Mouse (Mus musculus) neural tube, embryonic 13.5 days (tissue): ENCODE results near the gene Fam241a. TPM values are rescaled to one million over a fixed set of nuclear protein-coding genes. Genes with fewer than 3 reads are reported as not detected.

Experiments
- ATAC-seq: fragments of 200-750 bp; cut with Nextera tagmentation; 2 replicates; pipeline ENCODE4 v1.8.0; 2017; ENCODE audit warnings: low read depth, mild to moderate bottlenecking, moderate TSS enrichment, moderate library complexity
- H3K27ac ChIP-seq: fragments of 300-500 bp; sonication (generic); replicated peaks from 2 replicates; pipeline ENCODE4 v1.5.1; 2015; ENCODE audit warnings: moderate library complexity, mild to moderate bottlenecking, inconsistent platforms
- H3K27me3 ChIP-seq: fragments of 300-500 bp; sonication (generic); 2 replicates; pipeline ENCODE4 v1.6.1; 2015; ENCODE audit warnings: mild to moderate bottlenecking, inconsistent platforms
- H3K36me3 ChIP-seq: fragments of 300-500 bp; sonication (generic); 2 replicates; pipeline ENCODE4 v1.6.1; 2015; ENCODE audit warnings: mild to moderate bottlenecking, inconsistent platforms
- H3K4me1 ChIP-seq: fragments of 300-500 bp; sonication (generic); replicated peaks from 2 replicates; pipeline ENCODE4 v1.6.1; 2015; ENCODE audit warnings: inconsistent platforms
- H3K4me2 ChIP-seq: fragments of 300-500 bp; sonication (generic); 2 replicates; pipeline ENCODE4 v1.6.1; 2015; ENCODE audit warnings: inconsistent platforms, mild to moderate bottlenecking, moderate library complexity
- H3K4me3 ChIP-seq: fragments of 300-500 bp; sonication (generic); 2 replicates; pipeline ENCODE4 v1.5.1; 2015; ENCODE audit warnings: mild to moderate bottlenecking, inconsistent platforms
- H3K9ac ChIP-seq: fragments of 300-500 bp; sonication (generic); 2 replicates; pipeline ENCODE4 v1.6.1; 2015; ENCODE audit warnings: moderate library complexity, mild to moderate bottlenecking, inconsistent platforms
- H3K9me3 ChIP-seq: fragments of 300-500 bp; sonication (generic); 2 replicates; pipeline ENCODE4 v1.6.1; 2016; ENCODE audit warnings: inconsistent platforms
- WGBS: fragments of 180-500 bp; shearing (Covaris S2); methylation state at CpG from one replicate; pipeline ENCODE4 v1.1.7; 2015; 5-methylcytosine and 5-hydroxymethylcytosine counted together
- polyA plus RNA-seq: library from polyadenylated mRNA; unstranded; fragments of >200 nt; fragmentation: Nextera tagmentation; extraction: Ambion mirVana; gene quantifications from 2 replicates; pipeline ENCODE4 v1.2.1, GENCODE M21; 2015

The Fam241a gene
- polyA plus RNA-seq, result 7.2 and 8.4 TPM in 2 replicates

- under 1% methylated on average over 62 of the region's 94 CpGs for WGBS
Observed at GRCm38 (mm10) chr3:127895792-127896541, at the start of gene Fam241a. Fam241a (minus strand) TSS chr3:127896324.

DNA sequence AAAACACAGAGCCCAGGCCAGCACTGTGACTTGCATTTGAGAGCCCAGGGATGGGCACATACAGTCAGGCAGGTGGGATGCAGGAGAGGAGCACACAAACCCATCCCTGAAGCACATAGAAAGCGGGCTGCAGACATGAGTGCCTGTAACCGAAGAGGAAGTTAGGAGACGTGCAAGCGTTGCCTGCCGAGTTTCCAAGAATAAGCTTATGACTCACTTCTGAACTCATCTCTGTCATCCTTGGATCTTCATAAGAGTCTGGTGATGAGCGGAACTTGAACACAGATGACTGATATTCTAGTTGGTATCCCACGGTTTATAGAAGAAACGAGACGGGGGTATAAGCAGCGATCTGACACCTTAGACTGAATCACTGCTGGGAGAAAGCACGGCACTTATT is 36.3 kb upstream of the Fam241a start:
- WGBS, result 95% methylated on average over 11 of the region's 11 CpGs
- no peak overlapping the region for H3K9ac ChIP-seq

More at GRCm38 (mm10) chr3:127895792-127896541, at the start of gene Fam241a:
- Histone ChIP-seq H3K4me1 (no peaks in the 10 kb centered on the region; the same call in 1 of the 2 replicates), H3K9ac (peak within 1 kb of the TSS; percentile 75), H3K9me3 (no peaks in the 10 kb centered on the region), H3K27me3 (peaks cover 14% of the 10 kb centered on the region; the same call in 1 of the 2 replicates), H3K36me3 (no peaks in the 10 kb centered on the region), H3K4me3 (peak within 1 kb of the TSS; percentile 78), H3K27ac (peak within 1 kb of the TSS; percentile 59; the same call in 1 of the 2 replicates), H3K4me2 (peak within 1 kb of the TSS; percentile 76)
- peak; percentile 97 for ATAC-seq

GRCm38 (mm10) chr3:127930326-127931012 is 34.3 kb upstream of the Fam241a start:
- H3K9ac ChIP-seq, result no peak overlapping the region
- no peak overlapping the region for H3K4me3 ChIP-seq
- no peaks in the 10 kb centered on the region for H3K36me3 ChIP-seq
- no peak for ATAC-seq
- H3K4me2 ChIP-seq, result no peak overlapping the region
- H3K27ac ChIP-seq, result no peak overlapping the region
- H3K4me1 ChIP-seq, result no peaks in the 10 kb centered on the region
- no peaks in the 10 kb centered on the region for H3K9me3 ChIP-seq
- WGBS, result 86% methylated on average over 9 of the region's 9 CpGs
- H3K27me3 ChIP-seq, result no peaks in the 10 kb centered on the region

More for the DNA sequence above, 36.3 kb upstream of the Fam241a start:
- no peak overlapping the region for H3K27ac ChIP-seq
- H3K4me3 ChIP-seq, result no peak overlapping the region
- no peak overlapping the region for H3K4me2 ChIP-seq
- no peaks in the 10 kb centered on the region for H3K36me3 ChIP-seq
- no peaks in the 10 kb centered on the region for H3K27me3 ChIP-seq
- H3K9me3 ChIP-seq, result no peaks in the 10 kb centered on the region
- no peaks in the 10 kb centered on the region for H3K4me1 ChIP-seq
- no peak for ATAC-seq

DNA sequence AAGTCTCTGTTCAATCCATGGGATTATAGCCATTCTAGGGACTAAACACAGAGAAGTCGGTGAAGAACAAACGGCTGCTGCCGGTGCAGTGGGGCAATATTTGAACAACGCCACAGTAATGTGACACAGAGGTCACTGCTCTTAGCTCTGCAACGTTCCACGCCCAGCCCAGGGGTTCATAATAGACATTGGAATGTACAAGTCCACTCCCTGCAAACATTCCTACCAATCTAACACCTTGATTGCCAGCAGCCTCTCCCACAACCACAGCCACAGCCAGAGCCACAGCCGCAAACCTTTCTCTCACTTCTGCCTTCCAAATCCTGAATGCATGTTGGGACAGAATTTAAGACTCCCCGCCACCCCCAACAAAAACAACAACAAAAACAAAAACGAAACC is 33.8 kb upstream of the Fam241a start:
- WGBS, result 84% methylated on average over 9 of the region's 9 CpGs
- Histone ChIP-seq H3K4me3 (no peak overlapping the region), H3K9ac (no peak overlapping the region), H3K4me2 (no peak overlapping the region), H3K36me3 (no peaks in the 10 kb centered on the region), H3K4me1 (no peaks in the 10 kb centered on the region), H3K27me3 (no peaks in the 10 kb centered on the region), H3K9me3 (no peaks in the 10 kb centered on the region), H3K27ac (no peak overlapping the region)
- no peak for ATAC-seq

DNA sequence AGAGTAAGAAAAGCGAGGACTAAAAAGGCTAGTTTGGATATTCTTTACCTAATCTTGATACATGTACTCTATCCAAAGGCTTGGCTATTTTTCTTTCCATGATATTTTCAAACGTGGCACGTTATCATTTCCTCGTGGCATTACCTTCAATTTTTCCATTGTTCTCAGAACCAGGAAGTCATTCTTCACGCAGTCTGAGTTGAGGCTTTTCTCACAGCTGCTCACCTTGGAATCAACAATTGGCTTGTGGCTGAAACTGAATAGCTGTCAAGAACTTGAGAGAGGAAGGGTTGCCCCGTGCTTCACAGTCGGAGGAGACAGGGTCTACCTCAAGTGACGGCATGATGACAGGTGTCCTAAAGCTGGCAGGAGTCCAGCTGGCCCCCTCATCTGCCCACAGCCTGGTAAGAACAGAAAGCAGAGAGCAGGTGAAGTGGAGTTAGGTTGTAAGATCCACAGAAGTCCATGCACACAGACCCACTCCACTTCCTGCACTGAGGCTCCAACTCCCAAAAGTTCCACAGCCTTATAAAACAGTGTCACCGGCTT is 30.6 kb upstream of the Fam241a start:
- Histone ChIP-seq H3K27ac (no peak overlapping the region), H3K36me3 (no peaks in the 10 kb centered on the region), H3K27me3 (no peaks in the 10 kb centered on the region), H3K4me3 (no peak overlapping the region), H3K9ac (no peak overlapping the region), H3K4me1 (no peaks in the 10 kb centered on the region), H3K9me3 (no peaks in the 10 kb centered on the region), H3K4me2 (no peak overlapping the region)
- 77% methylated on average over 9 of the region's 9 CpGs for WGBS
- no peak for ATAC-seq

GRCm38 (mm10) chr3:127924464-127924863 is 28.3 kb upstream of the Fam241a start:
- H3K4me2 ChIP-seq, result no peak overlapping the region
- H3K27ac ChIP-seq, result no peak overlapping the region
- no peak overlapping the region for H3K4me3 ChIP-seq
- H3K9me3 ChIP-seq, result no peaks in the 10 kb centered on the region
- H3K36me3 ChIP-seq, result no peaks in the 10 kb centered on the region
- H3K4me1 ChIP-seq, result no peaks in the 10 kb centered on the region
- no peak for ATAC-seq
- 72% methylated on average over 2 of the region's 2 CpGs for WGBS
- no peak overlapping the region for H3K9ac ChIP-seq
- H3K27me3 ChIP-seq, result no peaks in the 10 kb centered on the region

DNA sequence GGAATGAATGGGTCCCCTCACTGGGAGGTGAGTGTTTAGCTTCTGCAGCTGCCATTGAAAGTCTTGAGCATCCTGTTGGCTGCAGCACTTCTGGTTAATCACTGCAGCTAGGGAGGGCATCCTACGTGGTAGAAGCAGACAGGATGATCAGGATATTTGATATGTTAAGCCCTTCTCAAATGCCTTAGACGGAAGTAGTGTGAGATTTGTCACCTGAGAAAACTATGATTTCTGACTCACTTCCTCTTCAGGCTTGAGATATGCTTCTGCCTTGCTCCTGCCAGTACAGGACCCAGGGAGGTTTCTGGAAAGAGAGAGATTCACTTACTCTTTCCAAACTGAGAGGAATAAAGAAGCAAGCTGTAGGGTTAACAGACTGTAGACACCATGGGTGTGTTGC is 27.1 kb upstream of the Fam241a start:
- 74% methylated on average over 2 of the region's 2 CpGs for WGBS
- no peak for ATAC-seq

GRCm38 (mm10) chr3:127922125-127922524 is 26.0 kb upstream of the Fam241a start:
- Histone ChIP-seq H3K27me3 (no peaks in the 10 kb centered on the region), H3K9me3 (no peaks in the 10 kb centered on the region), H3K27ac (no peak overlapping the region), H3K36me3 (no peaks in the 10 kb centered on the region), H3K9ac (no peak overlapping the region), H3K4me1 (no peaks in the 10 kb centered on the region), H3K4me2 (no peak overlapping the region), H3K4me3 (no peak overlapping the region)
- ATAC-seq, result no peak
- WGBS, result 87% methylated on average over 5 of the region's 5 CpGs

More for the DNA sequence above, 27.1 kb upstream of the Fam241a start:
- no peak overlapping the region for H3K4me3 ChIP-seq
- no peaks in the 10 kb centered on the region for H3K4me1 ChIP-seq
- no peaks in the 10 kb centered on the region for H3K27me3 ChIP-seq
- no peaks in the 10 kb centered on the region for H3K36me3 ChIP-seq
- no peak overlapping the region for H3K9ac ChIP-seq
- no peak overlapping the region for H3K4me2 ChIP-seq
- no peaks in the 10 kb centered on the region for H3K9me3 ChIP-seq
- no peak overlapping the region for H3K27ac ChIP-seq

GRCm38 (mm10) chr3:127917999-127918661 is 22.0 kb upstream of the Fam241a start:
- no peak overlapping the region for H3K9ac ChIP-seq
- H3K4me2 ChIP-seq, result no peak overlapping the region
- no peaks in the 10 kb centered on the region for H3K4me1 ChIP-seq
- WGBS, result 83% methylated on average over 9 of the region's 9 CpGs
- H3K4me3 ChIP-seq, result no peak overlapping the region
- no peak overlapping the region for H3K27ac ChIP-seq
- no peaks in the 10 kb centered on the region for H3K27me3 ChIP-seq
- no peak for ATAC-seq
- H3K36me3 ChIP-seq, result no peaks in the 10 kb centered on the region
- no peaks in the 10 kb centered on the region for H3K9me3 ChIP-seq

GRCm38 (mm10) chr3:127917549-127917948 is 21.4 kb upstream of the Fam241a start:
- Histone ChIP-seq H3K36me3 (no peaks in the 10 kb centered on the region), H3K4me1 (no peaks in the 10 kb centered on the region), H3K27ac (no peak overlapping the region), H3K4me3 (no peak overlapping the region), H3K27me3 (no peaks in the 10 kb centered on the region), H3K9me3 (no peaks in the 10 kb centered on the region), H3K4me2 (no peak overlapping the region), H3K9ac (no peak overlapping the region)
- 85% methylated on average over 3 of the region's 3 CpGs for WGBS
- ATAC-seq, result no peak

- H3K4me3 ChIP-seq, result no peak overlapping the region
- H3K27ac ChIP-seq, result no peak overlapping the region
- H3K36me3 ChIP-seq, result no peaks in the 10 kb centered on the region
- no peaks in the 10 kb centered on the region for H3K9me3 ChIP-seq
- WGBS, result 88% methylated on average over 3 of the region's 3 CpGs
- ATAC-seq, result no peak
- no peak overlapping the region for H3K9ac ChIP-seq
- H3K4me2 ChIP-seq, result no peak overlapping the region
- H3K27me3 ChIP-seq, result no peaks in the 10 kb centered on the region
- no peaks in the 10 kb centered on the region for H3K4me1 ChIP-seq
Observed at GRCm38 (mm10) chr3:127915656-127916334, 19.7 kb upstream of the Fam241a start.
